Mouse (Mus musculus) heart, adult 2 months (tissue): ENCODE data around the gene Tnni3k.

ENCODE experiments used
- CTCF ChIP-seq: fragments of 200-600 bp; IDR thresholded peaks from 2 replicates; pipeline ENCODE4 v1.8.1; 2022; ENCODE audit warnings: antibody characterized with exemption, mild to moderate bottlenecking, moderate library complexity
- EP300 ChIP-seq: fragments of 200-500 bp; IDR thresholded peaks from 2 replicates; pipeline ENCODE4 v1.6.1; 2011; ENCODE audit warnings: low read depth, low read length, control low read depth; ENCODE audit not compliant: insufficient read depth
- POLR2A ChIP-seq: fragments of 200-500 bp; IDR thresholded peaks from 2 replicates; pipeline ENCODE4 v1.6.1; 2011; ENCODE audit warnings: mild to moderate bottlenecking, low read depth, low read length, control low read depth; ENCODE audit not compliant: insufficient read depth

- TF ChIP-seq POLR2A: no peak
- TF ChIP-seq CTCF: peak; percentile 56
- no peak for TF ChIP-seq EP300
These were observed 16.0 kb downstream of the Tnni3k start for GRCm38 (mm10) chr3:155039012-155039836.
